Mouse (Mus musculus): ENCODE results near the gene Ip6k1.

GRCm38 (mm10) chr9:108067900-108068299 lies 65.6 kb downstream of the Ip6k1 start:
- no peak for TF ChIP-seq POLR2A (IDR thresholded peaks at IDR 0.05; ENCODE audit: insufficient read length, low read depth)
- no peak for TF ChIP-seq CEBPB (IDR thresholded peaks at IDR 0.05; ENCODE audit: insufficient read depth, poor library complexity, severe bottlenecking)
- TF ChIP-seq TCF3 (IDR thresholded peaks at IDR 0.05; ENCODE audit: insufficient read length, low read depth), result no peak

Data from myocyte (in vitro differentiated cells).